ENCODE assay signal across 9 mouse cellular contexts in the genomic region with DNA sequence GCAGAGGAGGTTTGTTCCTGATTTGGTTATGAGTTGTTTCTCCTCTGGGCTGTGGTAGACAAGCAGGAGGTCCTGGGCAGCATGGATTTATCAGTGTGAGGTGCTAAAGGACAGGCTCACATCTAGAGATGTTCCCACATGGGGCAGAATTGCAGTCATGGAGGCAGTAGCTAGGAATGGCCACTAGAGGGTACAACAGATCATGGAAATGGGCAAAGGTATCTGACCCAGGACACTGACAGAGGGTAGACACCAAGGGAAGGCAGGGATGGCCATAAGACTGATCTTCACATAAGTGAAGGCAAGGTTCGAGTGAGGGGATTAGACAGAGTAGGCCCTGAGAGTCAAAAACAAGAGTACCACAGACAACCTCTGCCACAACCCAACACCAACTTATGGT. TPM values are rescaled to one million over a fixed set of nuclear protein-coding genes. Genes with fewer than 3 reads are reported as not detected.
DNase-seq lines count a peak whose midpoint lies in the region; ATAC-seq and TF ChIP-seq lines count a peak whose summit lies in the region.
"Had no signal": no experiment of that assay in that cellular context is flagged by ENCODE, and none has a peak within 500 bp of the region (broad histone marks: within the 10 kb centered on the region; RNA-seq: fewer than 3 reads in every experiment).

No protein-coding gene starts in this region.

- intact Hi-C loops in left cerebral cortex, adult 2 months (cut with DNase I) = loop anchor here (5.0 to 10.0 kb wide), 2 partner anchors 225 to 328 kb away; no protein-coding TSS in a partner anchor
- intact Hi-C loops in left cerebral cortex, postnatal 10 days (cut with DNase I) = no loop called here

- no peaks in the 10 kb centered on the region for H3K9me3 ChIP-seq in hindbrain, embryonic 11.5 days (ENCODE audit: control insufficient read depth, low read length)
- H3K9me3 ChIP-seq: embryonic facial prominence, embryonic 15.5 days had no signal

- no peaks in the 10 kb centered on the region for H3K27me3 ChIP-seq in hindbrain, embryonic 11.5 days (ENCODE audit: control insufficient read depth, insufficient read depth, low read length)
- H3K27me3 ChIP-seq in thymus, adult 2 months (ENCODE audit: control insufficient read depth, insufficient read depth, low read length) = no peaks in the 10 kb centered on the region
- H3K27me3 ChIP-seq: embryonic facial prominence, embryonic 15.5 days had no signal

- no peak for TF ChIP-seq POLR2A in thymus, adult 2 months (IDR thresholded peaks at IDR 0.05; ENCODE audit: control insufficient read depth, extremely low read depth, insufficient read depth, low read length, poor library complexity)

- no peak overlapping the region for H3K4me2 ChIP-seq in hindbrain, embryonic 11.5 days (replicated peaks; ENCODE audit: low read depth, low read length)
- H3K4me2 ChIP-seq: embryonic facial prominence, embryonic 15.5 days had no signal

- no peak overlapping the region for H3K9ac ChIP-seq in hindbrain, embryonic 11.5 days (ENCODE audit: low read depth, low read length)
- H3K9ac ChIP-seq: embryonic facial prominence, embryonic 15.5 days had no signal

- H3K4me1 ChIP-seq in hindbrain, embryonic 11.5 days (replicated peaks; ENCODE audit: control insufficient read depth, insufficient read depth, low read length) = no peaks in the 10 kb centered on the region
- H3K4me1 ChIP-seq in thymus, adult 2 months (replicated peaks; ENCODE audit: control insufficient read depth, insufficient read depth, low read length) = no peaks in the 10 kb centered on the region
- H3K4me1 ChIP-seq: embryonic facial prominence, embryonic 15.5 days had no signal

- peak; percentile 84 for TF ChIP-seq CTCF in left cerebral cortex, adult 2 months (IDR thresholded peaks at IDR 0.05)
- no peak for TF ChIP-seq CTCF in thymus, adult 2 months (IDR thresholded peaks at IDR 0.05; ENCODE audit: borderline replicate concordance, control insufficient read depth, extremely low read depth, insufficient read depth, low read length, poor library complexity)

- ATAC-seq in hindbrain, embryonic 11.5 days (ENCODE audit: low FRiP score) = 0 out of 2 replicates have a peak, but pooled peaks have one; percentile 35
- ATAC-seq in megakaryocyte, adult 5-6 weeks (ENCODE audit: poor library complexity, severe bottlenecking) = peak; percentile 87

- H3K4me3 ChIP-seq in left cerebral cortex, adult 2 months = no peak overlapping the region
- no peak overlapping the region for H3K4me3 ChIP-seq in hindbrain, embryonic 11.5 days (ENCODE audit: low read depth, low read length)
- H3K4me3 ChIP-seq in thymus, adult 2 months (ENCODE audit: control insufficient read depth, insufficient read depth, low read length) = no peak overlapping the region
- H3K4me3 ChIP-seq: embryonic facial prominence, embryonic 15.5 days had no signal

- H3K36me3 ChIP-seq in hindbrain, embryonic 11.5 days (ENCODE audit: control insufficient read depth, insufficient read depth, low read length) = 0 out of 2 replicates have a peak, but pooled peaks cover 2% of the 10 kb centered on the region
- peaks cover 15% of the 10 kb centered on the region; the same call in 1 of the 2 replicates for H3K36me3 ChIP-seq in thymus, adult 2 months (ENCODE audit: control insufficient read depth, insufficient read depth, low read length)

- DNase-seq in left cerebral cortex, adult 2 months (ENCODE audit: extremely low spot score in 1 of 2, low spot score in 2 of 2) = peak; percentile 25 to 47
- no peak for DNase-seq in left cerebral cortex, postnatal 10 days (ENCODE audit: extremely low spot score in 1 of 2, low spot score in 2 of 2)
- DNase-seq in adrenal gland, adult 2 months = peak; percentile 54
- peak; percentile 74 for DNase-seq in embryo, embryonic 10.5 days (ENCODE audit: low spot score)
- DNase-seq in hindbrain, embryonic 11.5 days (ENCODE audit: low spot score) = peak; percentile 49
- DNase-seq in layer of hippocampus, adult 9-10 months (ENCODE audit: low spot score) = peak; percentile 25
- DNase-seq in thymus, adult 2 months = peak; percentile 54

- WGBS in hindbrain, embryonic 11.5 days = 70% methylated on average over 1 of the region's 1 CpGs
- WGBS in thymus, adult 2 months = 72% methylated on average over 1 of the region's 1 CpGs

- H3K27ac ChIP-seq in left cerebral cortex, adult 2 months = no peak overlapping the region
- H3K27ac ChIP-seq in hindbrain, embryonic 11.5 days (ENCODE audit: low read depth, low read length) = no peak overlapping the region
- no peak overlapping the region for H3K27ac ChIP-seq in thymus, adult 2 months (ENCODE audit: control insufficient read depth, insufficient read depth, low read length)
- H3K27ac ChIP-seq: embryonic facial prominence, embryonic 15.5 days had no signal

RNA-seq across cellular contexts. Expression of a gene that starts 7.1 kb away (rescaled TPM):
- total RNA-seq in left cerebral cortex, adult 2 months (2021) = 100 to 1,000 TPM; 222 to 225 TPM
- total RNA-seq in left cerebral cortex, postnatal 10 days (2021) = 100 to 1,000 TPM; 252 to 262 TPM
- total RNA-seq in adrenal gland, adult 2 months (2021) = 100 to 1,000 TPM; 370 to 504 TPM
- 22.4 and 22.9 TPM in 2 replicates for polyA plus RNA-seq in adrenal gland, adult 2 months (2012; rRNA removed)
- 364 and 390 TPM in 2 replicates for polyA plus RNA-seq in hindbrain, embryonic 11.5 days (2014; fragmentation: Nextera tagmentation; extraction: Ambion mirVana)
- 197 and 209 TPM in 2 replicates for total RNA-seq in megakaryocyte, adult 5-6 weeks (2015)
- 132 and 217 TPM in 2 replicates for total RNA-seq in megakaryocyte, adult 5-6 weeks (2017)
- polyA plus RNA-seq in thymus, adult 2 months (2012; rRNA removed) = 35.6 and 46.8 TPM in 2 replicates

RNA-seq across cellular contexts. Expression of a gene that starts 21.5 kb away (rescaled TPM):
- under 1 TPM; 0.75 TPM for total RNA-seq in left cerebral cortex, adult 2 months (2021)
- total RNA-seq in left cerebral cortex, postnatal 10 days (2021) = under 1 TPM; 0.14 to 0.30 TPM
- 1 to 10 TPM; 1.0 TPM for total RNA-seq in adrenal gland, adult 2 months (2021)
- 3.0 TPM in 2 replicates for polyA plus RNA-seq in adrenal gland, adult 2 months (2012; rRNA removed)
- polyA plus RNA-seq in hindbrain, embryonic 11.5 days (2014; fragmentation: Nextera tagmentation; extraction: Ambion mirVana) = not detected in 2 replicates
- total RNA-seq in megakaryocyte, adult 5-6 weeks (2015) = 8.7 and 9.5 TPM in 2 replicates
- total RNA-seq in megakaryocyte, adult 5-6 weeks (2017) = 15.2 and 21.7 TPM in 2 replicates
- polyA plus RNA-seq in thymus, adult 2 months (2012; rRNA removed) = 2.4 and 3.8 TPM in 2 replicates

RNA-seq across cellular contexts. Expression of a gene that starts 33.8 kb away (rescaled TPM):
- 10 to 100 TPM; 46.6 to 47.3 TPM for total RNA-seq in left cerebral cortex, adult 2 months (2021)
- total RNA-seq in left cerebral cortex, postnatal 10 days (2021) = 10 to 100 TPM; 61.4 to 67.5 TPM
- total RNA-seq in adrenal gland, adult 2 months (2021) = 10 to 100 TPM; 31.8 to 50.9 TPM
- polyA plus RNA-seq in adrenal gland, adult 2 months (2012; rRNA removed) = 5.2 and 8.4 TPM in 2 replicates
- 31.8 and 33.1 TPM in 2 replicates for polyA plus RNA-seq in hindbrain, embryonic 11.5 days (2014; fragmentation: Nextera tagmentation; extraction: Ambion mirVana)
- 13.0 and 16.5 TPM in 2 replicates for total RNA-seq in megakaryocyte, adult 5-6 weeks (2015)
- 9.5 and 13.5 TPM in 2 replicates for total RNA-seq in megakaryocyte, adult 5-6 weeks (2017)
- 17.1 and 19.8 TPM in 2 replicates for polyA plus RNA-seq in thymus, adult 2 months (2012; rRNA removed)

RNA-seq across cellular contexts. Expression of a gene that starts 39.0 kb away (rescaled TPM):
- under 1 TPM; 0.28 to 0.48 TPM for total RNA-seq in left cerebral cortex, adult 2 months (2021)
- not detected for total RNA-seq in left cerebral cortex, postnatal 10 days (2021)
- not detected for total RNA-seq in adrenal gland, adult 2 months (2021)
- not detected in 2 replicates for polyA plus RNA-seq in adrenal gland, adult 2 months (2012; rRNA removed)
- 0.14 TPM in 1 of 2 replicates, not detected in the other for polyA plus RNA-seq in hindbrain, embryonic 11.5 days (2014; fragmentation: Nextera tagmentation; extraction: Ambion mirVana)
- not detected in 2 replicates for total RNA-seq in megakaryocyte, adult 5-6 weeks (2015)
- total RNA-seq in megakaryocyte, adult 5-6 weeks (2017) = not detected in 2 replicates
- polyA plus RNA-seq in thymus, adult 2 months (2012; rRNA removed) = not detected in 2 replicates

RNA-seq across cellular contexts. Expression of a gene that starts 59.5 kb away (rescaled TPM):
- 10 to 100 TPM; 59.8 to 70.1 TPM for total RNA-seq in left cerebral cortex, adult 2 months (2021)
- total RNA-seq in left cerebral cortex, postnatal 10 days (2021) = 10 to 100 TPM; 64.6 to 67.5 TPM
- 1 to 10 TPM; 1.6 to 3.3 TPM for total RNA-seq in adrenal gland, adult 2 months (2021)
- 13.9 and 14.2 TPM in 2 replicates for polyA plus RNA-seq in adrenal gland, adult 2 months (2012; rRNA removed)
- polyA plus RNA-seq in hindbrain, embryonic 11.5 days (2014; fragmentation: Nextera tagmentation; extraction: Ambion mirVana) = 0.13 and 0.15 TPM in 2 replicates
- not detected in 2 replicates for total RNA-seq in megakaryocyte, adult 5-6 weeks (2015)
- total RNA-seq in megakaryocyte, adult 5-6 weeks (2017) = not detected in 2 replicates
- 0.61 and 1.1 TPM in 2 replicates for polyA plus RNA-seq in thymus, adult 2 months (2012; rRNA removed)

Comparison
In these comparisons a context has a peak if more than half of its experiments do, and no peak if none do; other contexts are left out.
1. DNase-seq: peak in left cerebral cortex, adult 2 months (2 of 2), adrenal gland, adult 2 months (single experiment), embryo, embryonic 10.5 days (single experiment), hindbrain, embryonic 11.5 days (single experiment), layer of hippocampus, adult 9-10 months (single experiment) and thymus, adult 2 months (single experiment); none in left cerebral cortex, postnatal 10 days (0 of 2).
2. RNA of a gene that starts 21.5 kb away (total RNA-seq): 8.7 to 21.7 TPM in megakaryocyte, adult 5-6 weeks; 1.0 TPM in adrenal gland, adult 2 months, 0.75 TPM in left cerebral cortex, adult 2 months and 0.14 to 0.30 TPM in left cerebral cortex, postnatal 10 days; every median in the first group is over 4 times any median in the second.